Mouse (Mus musculus) liver, adult (tissue): Measurements from ENCODE around the gene Gm37240.

Experiments used
- GATA4 ChIP-seq: IDR thresholded peaks from 2 replicates; pipeline ENCODE4 v1.6.1; 2014; ENCODE audit warnings: mild to moderate bottlenecking, low read length; ENCODE audit not compliant: insufficient replicate concordance

Gm37240 gene

GRCm38 (mm10) chr3:85573216-85573863 is 314.0 kb downstream of the Gm37240 start:
- no peak for TF ChIP-seq GATA4

GRCm38 (mm10) chr3:85571276-85571675 is 316.0 kb downstream of the Gm37240 start:
- no peak; the same call in 1 of the 2 replicates for TF ChIP-seq GATA4

DNA sequence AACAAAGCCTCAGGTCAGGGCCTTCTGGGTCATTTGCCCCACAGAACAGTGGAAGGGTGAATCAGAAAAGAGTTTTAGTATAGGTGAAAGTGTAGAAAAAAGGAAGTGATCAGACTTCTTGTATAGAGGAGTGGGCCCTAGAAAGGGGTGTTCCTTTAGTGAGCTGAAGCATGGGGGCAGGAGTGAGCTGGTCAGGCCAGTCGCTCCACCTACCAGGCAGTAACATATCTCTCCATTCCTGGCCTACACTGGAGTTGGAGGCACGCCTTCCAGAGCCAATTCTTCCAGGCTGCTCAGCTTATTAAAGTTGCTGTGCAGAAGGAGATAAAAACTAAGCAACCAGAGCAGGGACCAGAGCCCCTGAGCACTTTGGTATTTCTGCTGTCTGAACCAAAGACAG is 322.7 kb downstream of the Gm37240 start:
- TF ChIP-seq GATA4 = no peak

- no peak for TF ChIP-seq GATA4
Observed at GRCm38 (mm10) chr3:85553731-85554277, 333.5 kb downstream of the Gm37240 start.

DNA sequence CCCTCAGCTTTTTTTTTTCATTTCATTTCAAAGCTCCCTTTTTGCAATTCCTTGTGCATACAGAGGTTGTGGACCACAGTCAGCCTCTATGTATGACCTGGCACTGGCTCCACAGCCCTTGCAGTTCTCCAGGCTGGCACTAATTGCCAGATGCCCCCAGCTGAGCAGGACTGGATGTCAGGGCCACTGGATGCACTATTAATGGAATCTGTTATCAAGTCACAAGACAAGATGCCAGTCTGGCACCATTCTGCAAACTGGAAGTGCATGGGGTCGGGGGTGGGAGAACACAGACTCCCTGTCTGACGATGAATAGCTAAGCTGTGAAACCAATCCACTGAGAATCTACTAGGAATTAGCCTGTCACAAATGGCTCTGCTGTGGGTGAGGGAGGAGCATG is 336.0 kb downstream of the Gm37240 start:
- TF ChIP-seq GATA4 = no peak

- no peak for TF ChIP-seq GATA4
Observed at GRCm38 (mm10) chr3:85550312-85550711, 337.0 kb downstream of the Gm37240 start.

- TF ChIP-seq GATA4 = no peak
Observed at GRCm38 (mm10) chr3:85543652-85544051, 343.7 kb downstream of the Gm37240 start.

DNA sequence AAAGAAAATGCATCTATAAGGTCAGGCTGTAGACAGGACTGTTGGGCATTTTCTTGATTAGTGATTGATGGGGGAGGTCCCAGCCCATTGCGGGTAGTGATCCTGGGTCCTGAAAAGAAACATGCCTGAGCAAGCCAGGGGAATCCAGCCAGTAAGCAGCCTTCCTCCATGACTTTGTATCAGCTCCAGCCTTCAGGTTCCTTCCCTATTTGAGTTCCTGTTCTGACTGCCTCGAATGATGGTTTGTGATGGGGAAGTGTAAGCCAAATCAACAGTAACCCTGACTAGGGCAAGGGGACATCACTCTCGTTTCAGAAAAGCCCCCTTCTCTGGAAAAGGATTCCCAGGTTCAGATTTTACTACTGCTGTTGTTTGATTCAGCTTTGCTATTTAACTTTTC is 344.6 kb downstream of the Gm37240 start:
- no peak for TF ChIP-seq GATA4

DNA sequence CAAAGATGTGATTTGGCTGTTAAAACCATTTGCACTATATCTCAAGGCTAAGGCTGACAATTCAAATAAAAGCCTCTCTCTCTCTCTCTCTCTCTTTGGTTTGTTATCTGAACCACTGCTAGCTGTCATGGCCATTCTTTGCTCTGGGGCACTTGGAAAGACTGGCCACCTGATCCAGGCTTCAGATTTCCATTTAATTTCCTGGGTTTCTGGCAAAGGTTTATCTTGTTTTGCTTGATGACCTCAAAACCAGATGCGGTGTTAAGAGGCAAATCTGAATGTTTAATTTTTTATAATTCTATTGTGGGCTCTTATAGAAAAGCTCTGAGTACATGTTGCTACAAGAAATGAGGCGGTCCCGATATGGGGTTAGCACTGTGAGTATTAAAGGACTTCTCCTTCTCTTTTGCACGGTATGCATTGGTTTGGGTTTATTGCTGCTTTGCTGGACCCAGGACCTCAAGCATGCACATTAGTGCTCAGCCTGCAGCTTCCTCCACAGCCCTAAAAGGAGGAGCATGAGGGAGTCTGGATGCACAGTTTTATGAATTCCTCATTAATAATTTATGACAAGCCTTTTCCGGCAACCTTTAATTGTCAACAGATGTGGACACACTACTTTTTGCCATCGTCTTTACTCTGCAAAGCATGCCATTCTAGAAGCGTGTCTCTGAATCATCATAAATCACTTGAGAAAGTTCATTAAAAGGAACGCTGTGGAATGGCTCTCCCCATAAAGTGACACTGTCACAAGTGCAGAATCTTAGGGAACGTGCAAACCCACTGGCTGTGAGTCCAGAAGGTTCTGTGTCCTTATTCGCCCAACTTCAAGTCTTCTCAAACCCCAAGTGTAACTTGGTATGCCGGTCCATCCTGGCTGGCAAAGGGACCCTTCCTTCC is 351.4 kb downstream of the Gm37240 start:
- TF ChIP-seq GATA4 = no peak

DNA sequence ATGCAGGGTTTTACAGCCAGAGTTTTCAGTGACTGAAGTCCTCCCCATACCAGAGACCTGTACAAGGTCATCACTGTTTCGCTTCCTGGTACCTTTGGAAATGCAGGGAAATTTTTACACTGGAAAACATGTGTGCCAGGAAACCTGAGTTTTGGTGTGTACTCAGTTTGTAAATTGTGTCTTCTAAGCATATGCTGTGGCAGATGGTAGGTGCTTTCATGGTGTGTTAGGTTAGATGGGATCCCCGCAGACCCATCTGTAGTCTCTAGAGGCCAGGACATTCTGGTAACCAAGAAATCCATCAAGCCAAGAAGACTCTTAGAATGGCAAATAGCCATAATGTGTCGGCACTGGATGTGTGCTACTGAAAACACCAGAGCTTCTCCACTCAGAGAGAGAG is 352.3 kb downstream of the Gm37240 start:
- TF ChIP-seq GATA4 = no peak

DNA sequence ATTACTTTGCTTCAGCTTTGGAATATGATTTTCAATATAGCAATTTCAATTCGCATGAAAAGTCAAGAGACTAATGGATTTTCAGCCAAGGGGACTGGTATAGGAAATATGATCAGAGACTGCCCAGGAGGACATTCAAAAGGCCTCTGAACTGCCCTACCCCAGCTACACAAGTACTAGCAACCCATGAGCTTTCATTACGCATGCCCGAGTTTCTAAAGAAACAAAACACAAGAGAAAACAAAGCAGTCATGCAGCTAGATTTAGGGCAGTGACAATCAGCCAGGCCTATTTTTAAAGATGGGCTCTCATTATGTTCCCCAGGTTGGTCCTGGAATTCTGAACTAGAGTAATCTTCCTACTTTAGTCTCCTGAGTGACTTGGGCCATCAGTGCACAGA is 354.9 kb downstream of the Gm37240 start:
- no peak for TF ChIP-seq GATA4

DNA sequence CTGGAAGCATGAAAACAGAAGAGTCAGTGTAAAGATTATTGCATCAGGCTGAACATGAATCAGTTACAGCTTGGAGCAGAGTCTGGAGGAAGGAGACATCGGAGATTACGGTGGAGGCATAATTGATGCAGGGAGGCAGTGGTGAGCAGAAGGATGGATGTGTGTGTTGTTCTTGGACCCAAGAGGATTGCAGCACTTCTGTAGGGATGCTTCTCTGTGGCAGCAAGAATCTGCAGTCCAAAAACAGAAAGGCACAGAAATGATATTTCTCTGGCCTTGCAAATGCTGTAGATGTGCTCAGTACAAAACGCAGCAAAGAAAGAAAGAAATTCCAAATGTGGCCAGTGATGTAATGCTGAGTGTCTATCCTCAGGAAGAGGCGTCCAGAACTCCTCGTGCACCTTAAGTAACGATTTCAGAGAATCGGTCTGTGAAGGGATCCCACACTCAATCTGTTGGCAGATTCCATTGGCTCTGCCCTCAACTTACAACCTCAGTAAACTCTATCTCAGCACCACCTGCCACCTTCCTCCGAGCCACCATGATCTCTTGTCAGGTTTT is 356.6 kb downstream of the Gm37240 start:
- TF ChIP-seq GATA4 = no peak

DNA sequence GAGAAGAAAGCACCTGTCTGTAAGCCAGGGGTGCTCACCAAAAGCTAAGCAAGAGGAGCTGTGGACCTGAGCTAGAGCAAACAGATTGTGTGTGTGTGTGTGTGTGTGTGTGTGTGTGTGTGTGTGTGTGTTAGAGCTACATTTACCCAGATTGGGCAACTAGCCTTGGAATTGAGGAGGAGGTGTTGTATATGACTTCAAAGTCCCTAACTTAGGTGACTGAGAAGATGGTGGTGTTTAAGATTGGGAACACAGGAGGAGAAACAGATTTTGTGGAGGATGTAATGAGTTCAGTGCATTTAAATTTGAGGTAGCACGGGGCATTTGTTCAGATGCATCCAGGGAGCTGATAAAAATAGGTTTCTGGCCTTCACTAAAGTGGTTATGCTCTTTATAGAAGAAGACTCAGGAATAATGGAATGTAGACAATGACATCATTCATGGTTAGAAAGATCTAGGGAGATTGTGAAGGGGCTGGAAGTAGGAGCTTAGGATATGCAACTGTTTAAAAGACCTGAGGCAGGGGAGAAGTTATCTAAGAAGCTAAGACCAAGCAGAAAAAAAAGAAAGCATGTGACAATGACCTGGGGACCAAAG is 365.9 kb downstream of the Gm37240 start:
- no peak for TF ChIP-seq GATA4

DNA sequence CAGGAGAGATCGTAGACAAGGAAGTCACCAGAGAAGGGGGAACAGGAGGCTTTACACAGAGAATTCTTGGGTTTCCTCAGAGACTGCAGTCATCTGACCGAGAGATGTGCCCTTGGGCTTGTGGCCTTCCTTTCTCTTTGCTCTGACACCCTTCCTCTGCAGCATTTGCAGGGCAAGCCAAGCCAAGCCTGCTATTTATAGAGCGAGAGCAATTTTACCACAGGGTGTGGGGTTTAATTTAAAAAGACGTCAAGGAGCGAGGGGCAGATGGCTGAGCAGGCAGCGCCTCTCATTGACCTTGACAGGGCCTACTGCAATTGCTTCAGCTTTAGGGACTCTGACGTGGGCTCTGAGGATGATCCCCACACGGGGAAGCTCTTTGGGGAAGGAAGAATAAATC is 368.6 kb downstream of the Gm37240 start:
- TF ChIP-seq GATA4 = no peak

DNA sequence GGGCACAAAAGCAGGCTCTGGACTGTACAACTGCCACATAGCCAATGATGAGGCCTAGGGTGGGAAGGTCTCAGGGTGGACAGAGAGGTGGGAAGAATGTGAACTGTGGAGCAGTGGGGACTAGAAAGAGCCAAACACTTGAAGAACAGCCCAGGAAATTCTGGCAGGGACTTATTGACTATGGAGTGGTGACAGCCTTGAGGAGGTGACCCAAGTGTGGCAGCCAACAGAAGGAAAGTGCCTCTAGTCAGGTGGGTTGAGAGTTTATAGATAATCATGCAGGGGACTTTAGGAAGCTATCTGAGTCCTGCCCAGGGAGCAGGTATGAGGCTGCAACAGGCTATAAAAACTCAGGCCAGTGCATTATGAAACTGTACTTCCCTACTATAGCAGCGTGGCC is 369.2 kb downstream of the Gm37240 start:
- TF ChIP-seq GATA4 = no peak
